Mouse (Mus musculus) midbrain, embryonic 16.5 days (tissue): ENCODE data around the gene Foxl2. TPM values are rescaled to one million over a fixed set of nuclear protein-coding genes. Genes with fewer than 3 reads are reported as not detected.

Source experiments
- ATAC-seq: fragments of 200-750 bp; cut with Nextera tagmentation; 2 replicates; pipeline ENCODE4 v1.8.0; 2017; ENCODE audit warnings: moderate TSS enrichment
- H3K27ac ChIP-seq: fragments of 300-500 bp; sonication (generic); 2 replicates; pipeline ENCODE4 v1.5.1; 2014; ENCODE audit warnings: mild to moderate bottlenecking, low read length, mixed read lengths
- H3K27me3 ChIP-seq: fragments of 300-500 bp; sonication (generic); 2 replicates; pipeline ENCODE4 v1.6.1; 2014; ENCODE audit warnings: low read depth, low read length, mixed read lengths; ENCODE audit not compliant: control insufficient read depth, insufficient read depth
- H3K36me3 ChIP-seq: fragments of 300-500 bp; sonication (generic); 2 replicates; pipeline ENCODE4 v1.6.1; 2014; ENCODE audit warnings: mild to moderate bottlenecking, low read length, moderate library complexity, mixed read lengths; ENCODE audit not compliant: control insufficient read depth, insufficient read depth
- H3K4me1 ChIP-seq: fragments of 300-500 bp; sonication (generic); 2 replicates; pipeline ENCODE4 v1.6.1; 2014; ENCODE audit warnings: mild to moderate bottlenecking, low read length, mixed read lengths; ENCODE audit not compliant: control insufficient read depth, insufficient read depth
- H3K4me2 ChIP-seq: fragments of 300-500 bp; sonication (generic); 2 replicates; pipeline ENCODE4 v1.6.1; 2014; ENCODE audit warnings: mild to moderate bottlenecking, low read length, mixed read lengths
- H3K4me3 ChIP-seq: fragments of 300-500 bp; sonication (generic); 2 replicates; pipeline ENCODE4 v1.5.1; 2014; ENCODE audit warnings: low read depth, mild to moderate bottlenecking, low read length, moderate library complexity, mixed read lengths
- H3K9ac ChIP-seq: fragments of 300-500 bp; sonication (generic); 2 replicates; pipeline ENCODE4 v1.6.1; 2014; ENCODE audit warnings: low read depth, low read length, mixed read lengths
- H3K9me3 ChIP-seq: fragments of 300-500 bp; sonication (generic); replicated peaks from 2 replicates; pipeline ENCODE4 v1.6.1; 2014; ENCODE audit warnings: mild to moderate bottlenecking, low read length, mixed read lengths; ENCODE audit not compliant: control insufficient read depth, poor library complexity, severe bottlenecking
- WGBS: fragments of 180-500 bp; shearing (Covaris S2); extraction: QIAGEN DNeasy Blood & Tissue Kit; methylation state at CpG from one replicate; pipeline ENCODE4 v1.1.7; 2014; 5-methylcytosine and 5-hydroxymethylcytosine counted together
- polyA plus RNA-seq: library from polyadenylated mRNA; unstranded; fragments of >200 nt; fragmentation: Nextera tagmentation; extraction: Ambion mirVana; gene quantifications from 2 replicates; pipeline ENCODE4 v1.2.1, GENCODE M21; 2015

The Foxl2 gene
- polyA plus RNA-seq, 1 experiment from 2014 or later, result 0.49 TPM

- Histone ChIP-seq H3K36me3 (no peaks in the 10 kb centered on the region), H3K4me2 (no peak overlapping the region), H3K4me3 (no peak overlapping the region), H3K9me3 (no peaks in the 10 kb centered on the region), H3K27me3 (peaks cover 35% of the 10 kb centered on the region), H3K9ac (no peak overlapping the region), H3K27ac (no peak overlapping the region), H3K4me1 (peaks cover 2% of the 10 kb centered on the region)
- WGBS, result 96% methylated on average over 1 of the region's 1 CpGs
- no peak for ATAC-seq
These were observed 21.0 kb downstream of the Foxl2 start for GRCm38 (mm10) chr9:98976081-98976480.

- WGBS, result 53% methylated on average over 5 of the region's 5 CpGs
- no peak overlapping the region for H3K4me2 ChIP-seq
- no peak overlapping the region for H3K4me3 ChIP-seq
- H3K36me3 ChIP-seq, result no peaks in the 10 kb centered on the region
- no peaks in the 10 kb centered on the region for H3K9me3 ChIP-seq
- H3K27ac ChIP-seq, result no peak overlapping the region
- no peak for ATAC-seq
- H3K9ac ChIP-seq, result no peak overlapping the region
- H3K27me3 ChIP-seq, result peaks cover 31% of the 10 kb centered on the region
- peaks cover 2% of the 10 kb centered on the region for H3K4me1 ChIP-seq
These were observed 21.4 kb downstream of the Foxl2 start for GRCm38 (mm10) chr9:98976520-98976919.

- no peak overlapping the region for H3K9ac ChIP-seq
- ATAC-seq, result peak; percentile 73
- no peak overlapping the region for H3K27ac ChIP-seq
- H3K4me3 ChIP-seq, result peak overlapping the region; percentile 29
- H3K4me2 ChIP-seq, result peak overlapping the region; percentile 51
- no peaks in the 10 kb centered on the region for H3K36me3 ChIP-seq
- no peaks in the 10 kb centered on the region for H3K9me3 ChIP-seq
- peaks cover 21% of the 10 kb centered on the region for H3K27me3 ChIP-seq
- WGBS, result 6% methylated on average over 29 of the region's 29 CpGs
- H3K4me1 ChIP-seq, result no peaks in the 10 kb centered on the region
These were observed 24.6 kb downstream of the Foxl2 start for GRCm38 (mm10) chr9:98979431-98980416.

GRCm38 (mm10) chr9:98985800-98986475, 30.9 kb downstream of the Foxl2 start, which contains the start of gene Faim:
Faim (plus strand) TSS chr9:98986373.
- Histone ChIP-seq H3K4me2 (peak within 1 kb of the TSS; percentile 79), H3K4me1 (peaks cover 14% of the 10 kb centered on the region), H3K4me3 (peak within 1 kb of the TSS; percentile 90), H3K9me3 (no peaks in the 10 kb centered on the region), H3K36me3 (no peaks in the 10 kb centered on the region), H3K27me3 (peaks cover 7% of the 10 kb centered on the region; the same call in 1 of the 2 replicates), H3K9ac (peak within 1 kb of the TSS; percentile 87), H3K27ac (peak within 1 kb of the TSS; percentile 82)
- WGBS, result 1% methylated on average over 44 of the region's 45 CpGs
- peak; percentile 96 for ATAC-seq

GRCm38 (mm10) chr9:98986476-98987096, 31.5 kb downstream of the Foxl2 start:
- peak overlapping the region; percentile 90 for H3K4me3 ChIP-seq
- H3K4me1 ChIP-seq, result peaks cover 14% of the 10 kb centered on the region
- H3K9ac ChIP-seq, result peak overlapping the region; percentile 87
- H3K27me3 ChIP-seq, result peaks cover 7% of the 10 kb centered on the region; the same call in 1 of the 2 replicates
- ATAC-seq, result peak; percentile 84
- H3K4me2 ChIP-seq, result peak overlapping the region; percentile 79
- peak overlapping the region; percentile 82 for H3K27ac ChIP-seq
- WGBS, result under 1% methylated on average over 47 of the region's 50 CpGs
- H3K36me3 ChIP-seq, result no peaks in the 10 kb centered on the region
- no peaks in the 10 kb centered on the region for H3K9me3 ChIP-seq

- no peaks in the 10 kb centered on the region for H3K9me3 ChIP-seq
- no peaks in the 10 kb centered on the region for H3K36me3 ChIP-seq
- H3K27me3 ChIP-seq, result peaks cover 7% of the 10 kb centered on the region; the same call in 1 of the 2 replicates
- H3K9ac ChIP-seq, result peak overlapping the region; percentile 87
- peak overlapping the region; percentile 82 for H3K27ac ChIP-seq
- peaks cover 14% of the 10 kb centered on the region for H3K4me1 ChIP-seq
- no peak for ATAC-seq
- peak overlapping the region; percentile 90 for H3K4me3 ChIP-seq
- peak overlapping the region; percentile 79 for H3K4me2 ChIP-seq
- WGBS, result 47% methylated on average over 9 of the region's 9 CpGs
These were observed 32.0 kb downstream of the Foxl2 start for GRCm38 (mm10) chr9:98987131-98987530.

DNA sequence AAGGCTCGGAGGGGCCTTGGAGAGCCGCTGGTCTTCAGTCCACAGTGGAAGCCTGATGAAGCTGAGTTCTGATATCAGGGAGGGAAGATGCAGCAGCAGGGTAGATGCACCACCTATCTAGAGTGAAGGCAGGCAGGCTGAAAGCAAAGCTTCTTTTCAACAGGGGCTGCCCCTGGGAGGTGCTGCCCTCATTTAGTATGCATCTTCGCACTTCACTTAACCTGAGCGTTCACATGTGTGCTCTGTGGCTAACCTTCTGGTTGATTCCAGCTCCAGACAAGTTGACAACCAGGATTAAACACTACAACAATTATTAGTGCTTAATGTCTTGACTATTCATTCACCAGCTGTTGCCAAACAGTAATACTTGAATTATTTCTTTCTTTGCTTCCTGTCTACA, 39.0 kb downstream of the Foxl2 start:
- Histone ChIP-seq H3K4me3 (no peak overlapping the region), H3K27me3 (no peaks in the 10 kb centered on the region), H3K36me3 (peaks cover 13% of the 10 kb centered on the region), H3K4me2 (no peak overlapping the region), H3K4me1 (no peaks in the 10 kb centered on the region), H3K9me3 (no peaks in the 10 kb centered on the region), H3K27ac (no peak overlapping the region), H3K9ac (no peak overlapping the region)
- no peak for ATAC-seq
- 87% methylated on average over 4 of the region's 4 CpGs for WGBS

- no peak overlapping the region for H3K4me3 ChIP-seq
- no peak overlapping the region for H3K9ac ChIP-seq
- H3K9me3 ChIP-seq, result no peaks in the 10 kb centered on the region
- no peak for ATAC-seq
- H3K4me2 ChIP-seq, result no peak overlapping the region
- H3K4me1 ChIP-seq, result no peaks in the 10 kb centered on the region
- peaks cover 22% of the 10 kb centered on the region for H3K36me3 ChIP-seq
- no peaks in the 10 kb centered on the region for H3K27me3 ChIP-seq
- 84% methylated on average over 9 of the region's 9 CpGs for WGBS
- no peak overlapping the region for H3K27ac ChIP-seq
These were observed 44.8 kb downstream of the Foxl2 start for GRCm38 (mm10) chr9:98999881-99000339.
